Mouse (Mus musculus): ENCODE results near the gene Tpp1. TPM values are rescaled to one million over a fixed set of nuclear protein-coding genes. Genes with fewer than 3 reads are reported as not detected.

Tpp1 gene
- polyA plus RNA-seq, 1 experiment: 56.7 TPM

DNA sequence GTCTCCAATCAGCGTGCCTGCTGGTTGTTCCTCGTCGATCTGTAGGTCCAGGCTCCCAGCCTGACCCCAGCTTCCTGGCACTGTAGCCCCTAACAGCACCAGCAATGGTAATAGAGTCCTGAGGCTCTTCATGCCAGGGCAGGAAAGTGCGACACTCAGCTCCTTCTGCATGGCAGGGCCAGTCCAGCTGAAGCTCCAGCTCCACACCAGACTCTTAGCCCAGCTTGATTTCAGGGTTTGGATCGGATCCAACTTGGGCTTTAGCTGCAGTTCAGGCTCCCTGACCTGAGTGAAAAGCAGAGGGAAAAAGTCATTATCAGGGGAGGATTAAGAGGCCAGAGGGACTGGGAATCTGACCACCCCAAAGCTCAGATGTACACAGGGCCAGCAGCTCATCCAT is 21.0 kb upstream of the Tpp1 start:
- no peak for TF ChIP-seq GATA1 (IDR thresholded peaks at IDR 0.05; ENCODE audit: low read length)

DNA sequence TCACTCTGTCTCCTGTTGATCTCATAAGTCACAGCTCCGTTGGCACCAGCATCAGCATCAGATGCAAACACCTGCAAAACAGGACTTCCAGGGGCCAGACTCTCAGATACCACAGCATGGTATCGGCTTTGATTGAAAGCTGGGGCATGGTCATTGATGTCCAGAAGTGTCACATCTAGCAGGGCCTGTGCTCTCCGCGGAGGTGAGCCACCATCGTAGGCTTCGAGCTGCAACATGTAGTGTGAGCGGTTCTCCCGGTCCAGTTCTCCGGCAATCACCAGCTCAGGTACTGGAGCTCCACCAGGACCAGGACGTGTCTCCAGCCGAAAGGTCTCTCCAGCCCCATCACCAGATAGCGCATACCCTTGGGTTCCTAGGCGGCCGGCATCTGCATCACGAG is 20.3 kb upstream of the Tpp1 start:
- no peak for TF ChIP-seq GATA1 (IDR thresholded peaks at IDR 0.05; ENCODE audit: low read length)

- TF ChIP-seq GATA1 (IDR thresholded peaks at IDR 0.05; ENCODE audit: low read length): no peak
Measured at GRCm38 (mm10) chr7:105769959-105770358, 17.9 kb upstream of the Tpp1 start.

GRCm38 (mm10) chr7:105767729-105768165 is 15.7 kb upstream of the Tpp1 start:
- no peak for TF ChIP-seq GATA1 (IDR thresholded peaks at IDR 0.05; ENCODE audit: low read length)

DNA sequence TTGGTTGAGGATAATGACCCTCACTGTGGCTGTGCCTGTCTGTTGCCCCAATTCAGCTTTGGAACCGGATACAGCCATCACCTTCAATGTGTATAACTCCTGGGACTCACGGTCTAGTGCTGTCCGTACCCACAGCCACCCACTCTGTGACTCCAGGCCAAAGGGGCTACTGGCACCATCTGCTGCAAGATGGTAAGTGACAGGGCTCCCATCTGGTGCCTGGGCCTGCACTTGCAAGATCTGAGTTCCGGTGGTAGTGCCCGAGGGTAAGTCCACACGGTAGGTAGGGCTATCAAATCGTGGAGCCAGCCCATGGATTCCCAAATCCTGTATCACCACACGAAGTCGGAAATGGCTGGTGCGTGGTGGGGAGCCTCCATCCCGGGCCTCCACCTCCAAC is 12.3 kb upstream of the Tpp1 start:
- TF ChIP-seq GATA1 (IDR thresholded peaks at IDR 0.05; ENCODE audit: low read length): no peak

- TF ChIP-seq GATA1 (IDR thresholded peaks at IDR 0.05; ENCODE audit: low read length): no peak
Measured at GRCm38 (mm10) chr7:105762517-105763270, 10.7 kb upstream of the Tpp1 start.

DNA sequence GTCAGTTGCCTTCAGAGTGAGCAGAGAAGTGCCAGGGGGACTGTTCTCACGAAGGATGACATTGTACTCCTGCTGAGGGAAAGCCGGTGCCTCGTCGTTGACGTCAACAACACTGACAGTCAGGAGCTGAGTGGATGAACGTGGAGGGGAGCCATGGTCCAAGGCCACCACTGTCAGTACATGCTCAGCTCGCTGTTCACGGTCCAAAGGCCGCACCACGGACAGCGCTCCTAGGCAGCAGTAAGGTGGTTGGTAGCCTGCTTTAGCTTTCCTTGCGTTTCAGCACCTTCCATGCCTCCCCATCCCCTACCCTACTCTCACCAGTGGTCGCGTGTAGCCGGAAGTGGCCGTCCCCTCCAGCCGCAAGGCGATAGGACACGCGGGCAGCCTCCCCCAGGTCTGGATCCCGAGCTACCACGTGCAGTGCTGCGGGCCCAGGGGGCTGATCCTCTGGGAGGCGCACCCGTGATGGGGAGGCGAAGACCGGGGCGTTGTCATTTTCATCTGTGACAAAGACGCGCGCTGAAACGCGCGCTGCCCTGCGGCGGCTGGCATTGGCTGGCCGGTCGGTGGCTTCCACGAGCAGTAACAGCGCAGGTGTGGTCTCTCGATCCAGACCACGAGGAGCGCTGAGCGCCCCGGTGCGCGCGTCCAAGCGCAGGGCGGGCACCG is 9.9 kb upstream of the Tpp1 start:
- TF ChIP-seq GATA1 (IDR thresholded peaks at IDR 0.05; ENCODE audit: low read length): no peak

DNA sequence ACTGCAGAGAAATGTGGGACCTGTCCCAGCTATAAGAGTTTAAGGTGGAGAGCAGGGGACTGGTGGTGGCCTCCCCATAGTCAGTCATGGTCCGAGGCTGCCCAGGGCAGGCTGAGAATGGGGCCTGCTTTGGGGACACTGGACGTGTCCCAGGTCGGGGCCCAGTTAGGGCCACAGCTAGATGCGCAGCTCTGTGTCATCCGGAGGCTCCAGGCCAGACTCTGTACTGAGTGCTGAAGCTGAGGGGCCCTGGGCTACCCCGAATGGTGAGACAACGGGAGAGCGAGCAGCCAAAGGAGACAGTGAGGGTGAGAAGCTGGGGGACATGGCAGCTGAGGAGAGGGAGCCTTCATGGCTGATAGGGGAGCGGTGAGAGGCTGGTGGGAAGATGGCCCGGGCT is 1.2 kb upstream of the Tpp1 start:
- no peak for TF ChIP-seq GATA1 (IDR thresholded peaks at IDR 0.05; ENCODE audit: low read length)

- no peak for TF ChIP-seq GATA1 (IDR thresholded peaks at IDR 0.05; ENCODE audit: low read length)
Measured at GRCm38 (mm10) chr7:105752716-105753115, 681 bp upstream of the Tpp1 start.

DNA sequence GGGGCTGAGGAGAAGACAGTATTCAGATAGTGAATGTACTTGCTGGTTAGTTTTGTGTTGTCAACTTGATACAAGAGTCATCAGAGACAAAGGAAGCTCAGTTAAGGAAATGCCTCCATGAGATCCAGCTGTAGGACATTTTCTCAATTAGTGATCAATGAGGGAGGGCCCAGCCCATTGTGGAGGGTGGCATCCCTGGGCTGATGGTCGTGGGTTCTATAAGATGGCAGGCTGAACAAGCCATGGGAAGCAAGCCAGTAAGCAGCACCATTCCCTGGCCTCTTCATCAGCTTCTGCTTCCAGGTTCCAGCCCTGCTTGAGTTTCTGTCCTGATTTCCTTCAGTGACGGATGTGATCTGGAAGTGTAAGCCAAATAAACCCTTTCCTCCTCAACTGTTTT is 4.3 kb downstream of the Tpp1 start:
- no peak for TF ChIP-seq GATA1 (IDR thresholded peaks at IDR 0.05; ENCODE audit: low read length)

DNA sequence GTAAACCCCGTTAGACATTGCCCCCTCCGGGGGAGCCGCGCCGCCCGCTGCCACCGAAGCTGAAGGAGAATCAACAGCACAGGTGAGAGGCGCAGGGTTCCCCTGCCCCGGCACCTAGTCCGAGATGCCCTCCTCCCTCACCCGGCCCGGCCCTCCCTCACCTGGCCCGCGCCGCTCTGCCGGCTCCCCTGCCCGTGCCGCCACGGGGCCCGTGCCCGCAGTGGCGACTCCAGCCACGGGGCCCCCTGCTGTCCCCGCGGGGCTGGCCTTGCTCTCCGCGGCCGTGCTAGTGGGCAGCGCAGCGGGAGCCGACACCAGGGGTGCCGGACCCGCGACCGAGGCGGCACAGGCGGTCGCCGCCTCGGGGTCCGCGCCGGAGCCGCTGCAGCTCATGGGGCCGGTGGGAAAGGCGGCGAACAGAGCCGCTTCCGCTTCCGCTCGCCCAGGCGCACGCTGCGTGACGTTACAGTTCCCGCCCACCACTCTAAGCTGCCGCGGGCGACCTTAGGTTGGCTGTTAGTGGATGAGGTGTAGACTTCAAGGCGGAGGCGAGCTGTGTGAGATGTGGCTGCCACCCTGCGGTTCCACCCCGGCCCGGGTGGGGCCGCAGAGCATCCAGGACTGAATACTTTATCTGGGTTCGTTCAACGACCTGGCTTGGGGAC is 8.0 kb downstream of the Tpp1 start, which contains the start of gene Taf10:
Taf10 (minus strand) TSS at position 436 of the 665 bp plus-strand sequence.
- no peak for TF ChIP-seq GATA1 (IDR thresholded peaks at IDR 0.05; ENCODE audit: low read length)

DNA sequence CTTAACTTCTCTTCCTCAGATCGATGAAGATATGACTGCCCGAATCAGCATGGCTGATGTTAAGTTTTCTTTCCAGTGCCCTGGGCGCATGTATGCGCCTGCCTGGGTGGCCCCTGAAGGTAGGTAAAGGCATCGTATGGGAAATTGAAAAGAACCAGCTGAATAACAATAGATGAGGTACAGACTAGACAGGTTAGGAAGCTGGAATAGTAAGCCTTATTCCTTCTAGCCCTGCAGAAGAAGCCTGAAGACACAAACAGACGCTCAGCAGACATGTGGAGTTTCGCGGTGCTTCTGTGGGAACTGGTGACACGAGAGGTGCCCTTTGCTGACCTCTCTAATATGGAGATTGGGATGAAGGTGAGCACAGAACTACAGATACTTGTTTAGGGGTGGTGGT is 10.1 kb downstream of the Tpp1 start:
- no peak for TF ChIP-seq GATA1 (IDR thresholded peaks at IDR 0.05; ENCODE audit: low read length)

DNA sequence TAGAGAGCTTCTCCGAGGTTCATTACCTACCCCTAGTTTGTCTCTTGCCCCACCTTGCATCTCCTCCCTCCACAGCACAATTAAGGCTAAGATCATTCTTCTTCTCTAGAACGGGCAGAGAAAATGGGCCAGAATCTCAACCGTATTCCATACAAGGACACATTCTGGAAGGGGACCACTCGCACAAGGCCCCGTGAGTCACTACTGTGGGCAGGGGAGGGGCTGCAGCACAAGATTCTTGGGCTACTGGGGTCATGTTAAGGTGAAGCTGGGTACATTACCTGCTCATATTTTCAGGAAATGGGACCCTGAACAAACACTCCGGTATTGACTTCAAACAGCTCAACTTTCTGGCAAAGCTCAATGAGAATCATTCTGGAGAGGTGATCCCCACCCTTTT is 11.2 kb downstream of the Tpp1 start:
- TF ChIP-seq GATA1 (IDR thresholded peaks at IDR 0.05; ENCODE audit: low read length): no peak

DNA sequence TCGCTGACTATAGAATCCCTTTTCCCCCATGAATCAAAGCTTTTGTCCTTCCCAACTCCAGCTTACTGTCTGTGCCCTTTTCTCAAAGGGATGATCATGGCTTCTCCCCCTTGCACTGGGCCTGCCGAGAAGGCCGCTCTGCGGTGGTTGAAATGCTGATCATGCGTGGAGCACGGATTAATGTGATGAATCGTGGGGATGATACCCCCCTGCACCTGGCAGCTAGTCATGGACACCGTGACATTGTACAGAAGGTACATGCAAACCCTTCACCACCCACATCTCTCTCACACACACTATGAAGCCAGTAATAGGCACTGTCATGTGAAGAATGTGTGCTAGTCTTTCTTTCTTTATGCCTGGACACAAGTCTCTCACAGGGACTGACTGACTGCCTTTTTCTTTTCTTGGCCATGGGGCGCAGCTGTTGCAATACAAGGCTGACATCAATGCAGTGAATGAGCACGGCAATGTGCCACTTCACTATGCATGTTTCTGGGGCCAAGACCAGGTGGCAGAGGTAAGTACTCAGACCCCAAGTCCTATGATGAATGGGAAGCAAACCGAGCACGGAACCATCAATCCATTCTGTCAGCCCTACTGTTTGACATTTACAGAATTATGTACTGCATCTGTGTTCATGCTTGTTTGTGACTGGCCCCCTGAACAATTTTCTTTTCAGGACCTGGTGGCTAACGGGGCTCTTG is 11.8 kb downstream of the Tpp1 start:
- TF ChIP-seq GATA1 (IDR thresholded peaks at IDR 0.05; ENCODE audit: low read length): no peak

GRCm38 (mm10) chr7:105738948-105739347 is 13.1 kb downstream of the Tpp1 start:
- TF ChIP-seq GATA1 (IDR thresholded peaks at IDR 0.05; ENCODE audit: low read length): no peak

- TF ChIP-seq GATA1 (IDR thresholded peaks at IDR 0.05; ENCODE audit: low read length): no peak
Measured at GRCm38 (mm10) chr7:105738286-105738685, 13.7 kb downstream of the Tpp1 start.

Data from G1E-ER4 (cell line).